10 mouse cellular contexts compared by ENCODE assay signal in genomic region chr3:6865462-6866147, GRCm38 (mm10).
A peak's percentile ranks its signal among the peaks of the same experiment; 100 is the strongest.
DNase-seq lines count a peak whose midpoint lies in the region; ATAC-seq and TF ChIP-seq lines count a peak whose summit lies in the region.
"Had no signal": no experiment of that assay in that cellular context is flagged by ENCODE, and none has a peak within 500 bp of the region (broad histone marks: within the 10 kb centered on the region; RNA-seq: fewer than 3 reads in every experiment).

No protein-coding gene starts in this region.

- ATAC-seq in hindbrain, embryonic 14.5 days (ENCODE audit: low FRiP score) = peak; percentile 92
- ATAC-seq in hindbrain, embryonic 11.5 days (ENCODE audit: low FRiP score) = no peak

- H3K9ac ChIP-seq in hindbrain, embryonic 14.5 days = no peak overlapping the region
- H3K9ac ChIP-seq in hindbrain, embryonic 11.5 days (ENCODE audit: low read depth, low read length) = no peak overlapping the region
- H3K9ac ChIP-seq in heart, adult 2 months (ENCODE audit: low read depth, low read length) = no peak overlapping the region
- H3K9ac ChIP-seq: neural tube, embryonic 13.5 days had no signal

- intact Hi-C loops in heart, adult 2 months (cut with DNase I) = no loop called here
- intact Hi-C loops in heart, postnatal 10 days (cut with DNase I) = no loop called here

- no peak overlapping the region for H3K27ac ChIP-seq in hindbrain, embryonic 14.5 days
- no peak overlapping the region for H3K27ac ChIP-seq in hindbrain, embryonic 11.5 days (ENCODE audit: low read depth, low read length)
- no peak overlapping the region for H3K27ac ChIP-seq in cerebellum, adult 2 months (ENCODE audit: insufficient read depth, low read length)
- no peak overlapping the region for H3K27ac ChIP-seq in layer of hippocampus, adult 2 months
- no peak overlapping the region for H3K27ac ChIP-seq in heart, adult 2 months
- no peak overlapping the region for H3K27ac ChIP-seq in kidney, adult 2 months (ENCODE audit: insufficient read depth, low read depth, low read length)
- H3K27ac ChIP-seq: neural tube, embryonic 13.5 days had no signal

- no peak for DNase-seq in hindbrain, embryonic 14.5 days (ENCODE audit: low spot score)
- no peak for DNase-seq in hindbrain, embryonic 11.5 days (ENCODE audit: low spot score)
- peak; percentile 35 to 63 for DNase-seq in cerebellum, adult 2 months
- peak; percentile 59 to 66 for DNase-seq in layer of hippocampus, adult 2 months (ENCODE audit: low spot score in 2 of 2)
- peak; percentile 9 for DNase-seq in ovary, postnatal 10 days (ENCODE audit: low spot score)
- no peak for DNase-seq in heart, adult 2 months
- DNase-seq in heart, postnatal 10 days = no peak
- DNase-seq in kidney, adult 2 months = no peak

- WGBS in hindbrain, embryonic 14.5 days = 64% methylated on average over 3 of the region's 3 CpGs
- WGBS in hindbrain, embryonic 11.5 days = 81% methylated on average over 3 of the region's 3 CpGs
- 9% methylated on average over 3 of the region's 3 CpGs for WGBS in cerebellum, adult 2 months
- WGBS in heart, adult 2 months = 52% methylated on average over 3 of the region's 3 CpGs
- WGBS in kidney, adult 2 months = 56% methylated on average over 3 of the region's 3 CpGs

- H3K4me1 ChIP-seq in hindbrain, embryonic 14.5 days (replicated peaks; ENCODE audit: control insufficient read depth, insufficient read depth, low read length) = no peaks in the 10 kb centered on the region
- H3K4me1 ChIP-seq in hindbrain, embryonic 11.5 days (replicated peaks; ENCODE audit: control insufficient read depth, insufficient read depth, low read length) = no peaks in the 10 kb centered on the region
- no peaks in the 10 kb centered on the region; the same call in 1 of the 2 replicates for H3K4me1 ChIP-seq in cerebellum, adult 2 months (ENCODE audit: control insufficient read depth, insufficient read depth, low read length)
- H3K4me1 ChIP-seq in heart, adult 2 months (ENCODE audit: control insufficient read depth, insufficient read depth, low read length) = no peaks in the 10 kb centered on the region
- H3K4me1 ChIP-seq in kidney, adult 2 months (ENCODE audit: control insufficient read depth, insufficient read depth, low read length) = no peaks in the 10 kb centered on the region
- H3K4me1 ChIP-seq: neural tube, embryonic 13.5 days had no signal

- H3K4me3 ChIP-seq in hindbrain, embryonic 14.5 days (replicated peaks; ENCODE audit: low read length) = no peak overlapping the region
- H3K4me3 ChIP-seq in hindbrain, embryonic 11.5 days (ENCODE audit: low read depth, low read length) = no peak overlapping the region
- H3K4me3 ChIP-seq in cerebellum, adult 2 months (replicated peaks; ENCODE audit: insufficient read depth, low read depth, low read length) = no peak overlapping the region
- no peak overlapping the region for H3K4me3 ChIP-seq in layer of hippocampus, adult 2 months
- H3K4me3 ChIP-seq in heart, adult 2 months = no peak overlapping the region
- H3K4me3 ChIP-seq in kidney, adult 2 months (ENCODE audit: insufficient read depth, low read depth, low read length) = no peak overlapping the region
- H3K4me3 ChIP-seq: neural tube, embryonic 13.5 days had no signal

- no peaks in the 10 kb centered on the region for H3K79me2 ChIP-seq in heart, adult 2 months (replicated peaks; ENCODE audit: control insufficient read depth, insufficient read depth, low read length)

- H3K4me2 ChIP-seq in hindbrain, embryonic 14.5 days (replicated peaks) = no peak overlapping the region
- no peak overlapping the region for H3K4me2 ChIP-seq in hindbrain, embryonic 11.5 days (replicated peaks; ENCODE audit: low read depth, low read length)
- H3K4me2 ChIP-seq: neural tube, embryonic 13.5 days had no signal

- TF ChIP-seq EP300 in heart, adult 2 months (IDR thresholded peaks at IDR 0.05; ENCODE audit: insufficient read depth, low read depth, low read length) = no peak

- H3K36me3 ChIP-seq in hindbrain, embryonic 14.5 days (replicated peaks; ENCODE audit: control insufficient read depth, insufficient read depth) = no peaks in the 10 kb centered on the region
- H3K36me3 ChIP-seq in hindbrain, embryonic 11.5 days (ENCODE audit: control insufficient read depth, insufficient read depth, low read length) = no peaks in the 10 kb centered on the region
- H3K36me3 ChIP-seq in heart, adult 2 months (ENCODE audit: control insufficient read depth, insufficient read depth, low read length) = no peaks in the 10 kb centered on the region
- H3K36me3 ChIP-seq in kidney, adult 2 months (ENCODE audit: control insufficient read depth, insufficient read depth, low read length) = no peaks in the 10 kb centered on the region
- H3K36me3 ChIP-seq: neural tube, embryonic 13.5 days had no signal

- no peaks in the 10 kb centered on the region for H3K27me3 ChIP-seq in hindbrain, embryonic 14.5 days (ENCODE audit: control insufficient read depth, insufficient read depth, low read length)
- no peaks in the 10 kb centered on the region for H3K27me3 ChIP-seq in hindbrain, embryonic 11.5 days (ENCODE audit: control insufficient read depth, insufficient read depth, low read length)
- H3K27me3 ChIP-seq in cerebellum, adult 2 months (ENCODE audit: control insufficient read depth, insufficient read depth, low read length) = no peaks in the 10 kb centered on the region
- no peaks in the 10 kb centered on the region for H3K27me3 ChIP-seq in heart, adult 2 months (ENCODE audit: control insufficient read depth, insufficient read depth, low read length)
- no peaks in the 10 kb centered on the region for H3K27me3 ChIP-seq in kidney, adult 2 months (replicated peaks; ENCODE audit: control insufficient read depth, insufficient read depth, low read length)
- H3K27me3 ChIP-seq: CH12.LX; neural tube, embryonic 13.5 days had no signal

- TF ChIP-seq CTCF in cerebellum, adult 2 months (IDR thresholded peaks at IDR 0.05; ENCODE audit: borderline replicate concordance, insufficient read depth, low read depth, low read length) = no peak
- no peak for TF ChIP-seq CTCF in layer of hippocampus, adult 2 months (conservative IDR thresholded peaks at IDR 0.05)
- TF ChIP-seq CTCF in heart, adult 2 months (IDR thresholded peaks at IDR 0.05) = no peak
- TF ChIP-seq CTCF in kidney, adult 2 months (conservative IDR thresholded peaks at IDR 0.05; ENCODE audit: insufficient read depth, insufficient read length, low read depth, low read length) = no peak

- no peak for TF ChIP-seq POLR2A in cerebellum, adult 2 months (IDR thresholded peaks at IDR 0.05; ENCODE audit: borderline replicate concordance, insufficient read depth, low read length)
- no peak for TF ChIP-seq POLR2A in heart, adult 2 months (IDR thresholded peaks at IDR 0.05; ENCODE audit: insufficient read depth, low read depth, low read length)
- TF ChIP-seq POLR2A in kidney, adult 2 months (IDR thresholded peaks at IDR 0.05; ENCODE audit: low read depth, low read length) = no peak

- H3K9me3 ChIP-seq in hindbrain, embryonic 14.5 days (ENCODE audit: control insufficient read depth, low read length) = no peaks in the 10 kb centered on the region
- no peaks in the 10 kb centered on the region for H3K9me3 ChIP-seq in hindbrain, embryonic 11.5 days (ENCODE audit: control insufficient read depth, low read length)
- H3K9me3 ChIP-seq: neural tube, embryonic 13.5 days had no signal

Comparison
In these comparisons a context has a peak if more than half of its experiments do, and no peak if none do; other contexts are left out.
1. DNase-seq: peak in cerebellum, adult 2 months (2 of 2), layer of hippocampus, adult 2 months (2 of 2) and ovary, postnatal 10 days (single experiment); none in hindbrain, embryonic 14.5 days (single experiment), hindbrain, embryonic 11.5 days (single experiment), heart, adult 2 months (0 of 2), heart, postnatal 10 days (0 of 2) and kidney, adult 2 months (single experiment).